Mouse (Mus musculus) testis, postnatal 10 days (tissue): ENCODE measurements around the gene Ccdc40.
A peak's percentile ranks its signal among the peaks of the same experiment; 100 is the strongest.

Source experiments
- DNase-seq: peaks from one replicate; pipeline ENCODE4 v3.0.0; 2021; ENCODE audit warnings: low spot score

Ccdc40 gene

GRCm38 (mm10) chr11:119228091-119228781, at the start of gene Ccdc40, which contains the start of gene Tbc1d16:
Gene Ccdc40 (plus strand): TSS chr11:119228572.
Gene Tbc1d16 (minus strand): TSS chr11:119228499.
- DNase-seq = peak; percentile 84

- DNase-seq = no peak
Measured at GRCm38 (mm10) chr11:119180824-119181582, 47.4 kb upstream of the Ccdc40 start.

GRCm38 (mm10) chr11:119181861-119182395, 46.4 kb upstream of the Ccdc40 start:
- no peak for DNase-seq

- no peak for DNase-seq
Measured at GRCm38 (mm10) chr11:119183684-119184310, 44.6 kb upstream of the Ccdc40 start.

- no peak for DNase-seq
Measured at GRCm38 (mm10) chr11:119186381-119186780, 42.0 kb upstream of the Ccdc40 start.

GRCm38 (mm10) chr11:119186989-119187799, 41.2 kb upstream of the Ccdc40 start:
- peak; percentile 88 for DNase-seq

GRCm38 (mm10) chr11:119187800-119188197, 40.6 kb upstream of the Ccdc40 start:
- DNase-seq = no peak

GRCm38 (mm10) chr11:119188389-119188788, 40.0 kb upstream of the Ccdc40 start:
- peak; percentile 69 for DNase-seq

- DNase-seq = no peak
Measured at GRCm38 (mm10) chr11:119189319-119189718, 39.1 kb upstream of the Ccdc40 start.

GRCm38 (mm10) chr11:119190498-119190897, 37.9 kb upstream of the Ccdc40 start:
- peak; percentile 85 for DNase-seq

- no peak for DNase-seq
Measured at GRCm38 (mm10) chr11:119191606-119192081, 36.7 kb upstream of the Ccdc40 start.

- DNase-seq = no peak
Measured at GRCm38 (mm10) chr11:119192176-119192575, 36.2 kb upstream of the Ccdc40 start.

GRCm38 (mm10) chr11:119192605-119193004, 35.8 kb upstream of the Ccdc40 start:
- DNase-seq = no peak

- no peak for DNase-seq
Measured at GRCm38 (mm10) chr11:119197618-119198563, 30.5 kb upstream of the Ccdc40 start.

- DNase-seq = peak; percentile 76
Measured at GRCm38 (mm10) chr11:119198564-119199232, 29.7 kb upstream of the Ccdc40 start.

- no peak for DNase-seq
Measured at GRCm38 (mm10) chr11:119199233-119199601, 29.2 kb upstream of the Ccdc40 start.

GRCm38 (mm10) chr11:119203423-119203822, 24.9 kb upstream of the Ccdc40 start:
- no peak for DNase-seq

GRCm38 (mm10) chr11:119205738-119206137, 22.6 kb upstream of the Ccdc40 start:
- no peak for DNase-seq

- DNase-seq = peak; percentile 86
Measured at GRCm38 (mm10) chr11:119206562-119206961, 21.8 kb upstream of the Ccdc40 start.

- no peak for DNase-seq
Measured at GRCm38 (mm10) chr11:119207986-119208385, 20.4 kb upstream of the Ccdc40 start.
